Mouse (Mus musculus): ENCODE measurements at regions not wholly inside any gene's neighbourhood (a gene's known extent, or its start where the extent isn't known, plus 50 kb on each side); places are given as distances from the start of the nearest gene placed in this dataset.
A peak's percentile ranks its signal among the peaks of the same experiment; 100 is the strongest.

- intact Hi-C loops (cut with DNase I), result no loop called here
- no peak for TF ChIP-seq CTCF (IDR thresholded peaks at IDR 0.05)
- peak; percentile 70 for DNase-seq
Measured at GRCm38 (mm10) chr6:50940641-50941398, 286.6 kb upstream of the Npvf start.

GRCm38 (mm10) chr6:50942696-50943095, 288.5 kb upstream of the Npvf start:
- peak overlapping the region; percentile 32 for H3K27ac ChIP-seq
- intact Hi-C loops (cut with DNase I), result no loop called here

More at GRCm38 (mm10) chr6:50940641-50941398, 286.6 kb upstream of the Npvf start:
- Histone ChIP-seq H3K27ac (peak overlapping the region; percentile 78), H3K4me3 (no peak overlapping the region)

GRCm38 (mm10) chr6:50948061-50948460, 293.8 kb upstream of the Npvf start:
- H3K27ac ChIP-seq, result no peak overlapping the region
- no peak for DNase-seq
- no peak for TF ChIP-seq CTCF (IDR thresholded peaks at IDR 0.05)
- no peak overlapping the region for H3K4me3 ChIP-seq
- intact Hi-C loops (cut with DNase I), result no loop called here

More at GRCm38 (mm10) chr6:50942696-50943095, 288.5 kb upstream of the Npvf start:
- TF ChIP-seq CTCF (IDR thresholded peaks at IDR 0.05), result no peak
- no peak for DNase-seq
- H3K4me3 ChIP-seq, result no peak overlapping the region

DNA sequence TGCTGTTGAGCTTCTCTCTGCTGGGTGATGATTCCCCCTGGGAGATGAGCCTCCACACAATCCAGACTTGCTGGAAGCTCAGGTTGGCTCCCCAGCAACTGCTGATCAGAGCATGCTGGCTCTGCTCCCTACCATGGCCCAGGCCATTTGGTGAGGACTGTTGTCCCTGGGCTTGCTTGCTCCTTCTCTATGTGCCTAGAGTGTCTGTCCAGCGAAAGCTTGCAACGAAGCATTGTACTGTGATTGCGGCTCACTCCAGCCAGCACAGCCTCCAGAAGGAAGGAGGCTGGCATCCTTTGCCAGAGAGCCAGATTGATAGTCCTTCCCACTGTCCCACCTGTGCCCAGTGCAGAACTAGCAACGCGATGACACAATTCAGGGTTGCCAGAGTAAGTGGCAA, 295.1 kb upstream of the Npvf start:
- TF ChIP-seq CTCF (IDR thresholded peaks at IDR 0.05), result no peak
- Histone ChIP-seq H3K27ac (no peak overlapping the region), H3K4me3 (no peak overlapping the region)
- intact Hi-C loops (cut with DNase I), result no loop called here
- DNase-seq, result no peak

- TF ChIP-seq CTCF (IDR thresholded peaks at IDR 0.05), result no peak
- DNase-seq, result no peak
- no peak overlapping the region for H3K4me3 ChIP-seq
- intact Hi-C loops (cut with DNase I), result no loop called here
- H3K27ac ChIP-seq, result no peak overlapping the region
Measured at GRCm38 (mm10) chr6:50949883-50950583, 295.8 kb upstream of the Npvf start.

DNA sequence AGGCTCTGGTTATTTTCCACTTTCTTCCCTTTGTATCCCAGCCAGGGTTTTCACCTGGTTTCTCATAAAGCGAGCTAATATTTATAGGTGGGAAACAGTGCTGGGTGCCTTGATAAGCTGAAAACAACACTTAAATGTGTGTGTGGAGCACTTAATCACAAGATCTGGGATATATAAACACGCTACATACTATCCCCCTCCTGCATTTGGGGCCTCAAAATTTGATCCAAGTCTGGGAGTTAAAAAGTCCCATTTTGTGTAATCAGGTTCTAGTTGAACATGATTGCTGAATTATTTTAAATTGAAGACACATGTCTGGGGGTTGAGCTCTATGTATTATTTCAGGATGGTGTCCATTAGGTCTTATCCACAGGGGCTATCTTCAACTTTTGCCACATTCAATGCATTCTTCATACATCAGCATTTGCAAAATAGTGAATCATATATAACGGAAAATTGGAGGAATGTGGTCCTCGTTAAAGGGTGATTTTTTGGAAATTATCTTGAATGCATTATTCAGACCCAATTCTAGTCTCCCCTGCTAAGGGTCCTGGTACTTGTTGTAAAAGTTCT, 303.2 kb upstream of the Npvf start:
- no peak for DNase-seq
- no peak for TF ChIP-seq CTCF (IDR thresholded peaks at IDR 0.05)
- intact Hi-C loops (cut with DNase I), result no loop called here
- no peak overlapping the region for H3K27ac ChIP-seq
- H3K4me3 ChIP-seq, result no peak overlapping the region

DNA sequence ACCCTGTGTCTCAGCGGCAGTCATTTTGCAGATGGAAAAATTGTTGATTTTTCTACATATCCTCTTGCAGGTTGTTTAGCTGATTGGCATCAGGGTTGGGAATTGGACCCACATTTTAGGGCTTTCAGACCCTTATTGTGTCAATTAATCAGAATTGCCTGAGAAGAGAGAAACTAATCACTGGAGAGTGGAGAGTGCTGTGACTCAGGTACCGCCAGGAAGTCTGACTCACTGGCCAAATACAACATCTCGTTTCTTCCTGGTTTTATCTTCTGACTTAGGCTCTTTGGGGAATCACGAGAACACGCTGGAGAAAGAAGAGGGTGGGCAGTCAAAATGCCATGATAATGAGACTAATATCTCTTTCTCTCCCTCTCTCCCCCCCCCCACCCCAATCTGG, 306.1 kb upstream of the Npvf start:
- H3K27ac ChIP-seq, result no peak overlapping the region
- intact Hi-C loops (cut with DNase I), result no loop called here
- DNase-seq, result no peak
- no peak overlapping the region for H3K4me3 ChIP-seq
- no peak for TF ChIP-seq CTCF (IDR thresholded peaks at IDR 0.05)

- intact Hi-C loops (cut with DNase I), result no loop called here
- H3K27ac ChIP-seq, result no peak overlapping the region
- TF ChIP-seq CTCF (IDR thresholded peaks at IDR 0.05), result no peak
- H3K4me3 ChIP-seq, result no peak overlapping the region
- no peak for DNase-seq
Measured at GRCm38 (mm10) chr6:50961592-50961991, 307.4 kb upstream of the Npvf start.

GRCm38 (mm10) chr6:50968546-50968945, 314.3 kb upstream of the Npvf start:
- TF ChIP-seq CTCF (IDR thresholded peaks at IDR 0.05), result no peak
- intact Hi-C loops (cut with DNase I), result no loop called here
- H3K4me3 ChIP-seq, result no peak overlapping the region
- DNase-seq, result no peak
- H3K27ac ChIP-seq, result peak overlapping the region; percentile 62

- Histone ChIP-seq H3K27ac (peak overlapping the region; percentile 51), H3K4me3 (no peak overlapping the region)
- TF ChIP-seq CTCF (IDR thresholded peaks at IDR 0.05), result no peak
- intact Hi-C loops (cut with DNase I), result no loop called here
- DNase-seq, result no peak
Measured at GRCm38 (mm10) chr6:50969341-50969740, 315.1 kb upstream of the Npvf start.

- no peak for TF ChIP-seq CTCF (IDR thresholded peaks at IDR 0.05)
- Histone ChIP-seq H3K4me3 (no peak overlapping the region), H3K27ac (peak overlapping the region; percentile 51)
- intact Hi-C loops (cut with DNase I), result no loop called here
- no peak for DNase-seq
Measured at GRCm38 (mm10) chr6:50969997-50970396, 315.8 kb upstream of the Npvf start.

- no peak for DNase-seq
- intact Hi-C loops (cut with DNase I), result no loop called here
- Histone ChIP-seq H3K27ac (0 out of 2 replicates have a peak overlapping the region, but pooled peaks have one; percentile 4), H3K4me3 (no peak overlapping the region)
- no peak for TF ChIP-seq CTCF (IDR thresholded peaks at IDR 0.05)
Measured at GRCm38 (mm10) chr6:50970770-50971169, 316.5 kb upstream of the Npvf start.

DNA sequence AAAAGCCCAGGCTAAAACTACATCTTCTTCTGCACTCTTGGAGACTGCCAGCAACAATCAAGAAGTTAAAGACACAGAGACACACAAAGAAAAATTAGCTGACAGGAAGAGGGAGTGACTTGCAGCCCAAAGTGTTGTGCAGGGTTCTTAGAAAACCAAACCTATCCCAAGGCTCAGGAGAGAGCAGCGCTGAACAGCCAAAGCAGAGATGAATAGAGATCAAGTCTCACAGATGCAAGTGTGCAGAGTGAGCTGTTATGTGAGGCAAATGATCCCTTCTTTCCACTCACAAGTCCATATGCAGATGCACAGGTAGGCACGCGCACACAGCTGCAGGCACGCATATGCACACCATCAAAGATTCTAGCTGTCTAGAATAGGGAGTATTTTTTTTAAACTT, 318.0 kb upstream of the Npvf start:
- intact Hi-C loops (cut with DNase I), result no loop called here
- H3K4me3 ChIP-seq, result no peak overlapping the region
- no peak for DNase-seq
- H3K27ac ChIP-seq, result no peak overlapping the region
- no peak for TF ChIP-seq CTCF (IDR thresholded peaks at IDR 0.05)

Data from gastrocnemius, adult 2 months (tissue).